Mouse (Mus musculus) hematopoietic multipotent progenitor cell, adult 10-12 weeks (in vitro differentiated cells): ENCODE data around the gene 9030612E09Rik. TPM values are rescaled to one million over a fixed set of nuclear protein-coding genes. Genes with fewer than 3 reads are reported as not detected.

ENCODE experiments used
- polyA plus RNA-seq: library from polyadenylated mRNA; stranded (reverse); fragments of >175 nt; gene quantifications from 2 replicates; pipeline ENCODE4 v1.2.3, GENCODE M21; 2012; ENCODE audit warnings: low replicate concordance

Gene 9030612E09Rik
- not detected in 2 replicates for polyA plus RNA-seq

DNA sequence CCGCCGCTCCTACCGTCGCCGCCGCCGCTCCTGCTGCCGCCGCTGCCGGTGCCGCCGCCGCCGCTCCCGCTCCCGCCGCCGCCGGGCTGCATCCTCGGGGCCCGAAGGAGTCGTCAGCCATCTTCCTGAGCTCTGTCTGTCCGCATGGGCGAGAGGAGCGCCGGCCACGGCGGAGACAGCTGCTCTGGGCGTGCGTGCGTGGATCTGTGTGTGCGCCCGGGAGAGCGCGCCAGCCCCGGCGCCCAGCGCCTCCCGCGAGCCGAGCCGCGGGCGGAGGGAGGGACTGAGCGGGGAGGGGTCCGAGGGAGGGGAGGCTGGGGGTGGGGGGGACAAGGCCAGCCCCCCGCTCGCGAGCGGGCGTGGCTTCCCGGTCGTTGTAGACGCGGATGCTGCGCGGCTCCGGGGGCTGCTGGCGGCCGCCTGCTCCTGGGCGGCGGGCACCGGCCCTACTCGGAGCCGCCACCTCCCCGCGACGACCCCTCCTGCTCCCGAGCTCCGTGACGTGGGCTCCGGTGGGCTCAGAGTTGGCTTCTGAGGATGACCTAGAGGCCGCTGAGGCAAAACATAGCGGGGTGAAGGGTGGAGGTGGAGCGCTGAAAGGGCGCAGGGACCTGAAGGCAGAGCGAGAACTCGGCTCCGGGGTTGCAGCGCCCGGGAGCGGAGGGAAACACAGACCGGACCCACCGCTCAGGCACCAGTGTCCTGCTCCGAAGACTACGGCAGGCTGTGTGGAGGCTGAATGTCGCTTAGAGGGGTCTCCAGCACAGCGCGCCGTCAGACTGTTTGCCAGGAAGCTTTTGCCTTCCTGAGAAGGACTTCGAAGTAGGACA is at the start of gene 9030612E09Rik, which contains the start of gene Sobp:
Gene 9030612E09Rik (plus strand): TSS at position 379 of the 830 bp plus-strand sequence.
Gene Sobp (minus strand): TSS at position 205 of the 830 bp plus-strand sequence.

DNA sequence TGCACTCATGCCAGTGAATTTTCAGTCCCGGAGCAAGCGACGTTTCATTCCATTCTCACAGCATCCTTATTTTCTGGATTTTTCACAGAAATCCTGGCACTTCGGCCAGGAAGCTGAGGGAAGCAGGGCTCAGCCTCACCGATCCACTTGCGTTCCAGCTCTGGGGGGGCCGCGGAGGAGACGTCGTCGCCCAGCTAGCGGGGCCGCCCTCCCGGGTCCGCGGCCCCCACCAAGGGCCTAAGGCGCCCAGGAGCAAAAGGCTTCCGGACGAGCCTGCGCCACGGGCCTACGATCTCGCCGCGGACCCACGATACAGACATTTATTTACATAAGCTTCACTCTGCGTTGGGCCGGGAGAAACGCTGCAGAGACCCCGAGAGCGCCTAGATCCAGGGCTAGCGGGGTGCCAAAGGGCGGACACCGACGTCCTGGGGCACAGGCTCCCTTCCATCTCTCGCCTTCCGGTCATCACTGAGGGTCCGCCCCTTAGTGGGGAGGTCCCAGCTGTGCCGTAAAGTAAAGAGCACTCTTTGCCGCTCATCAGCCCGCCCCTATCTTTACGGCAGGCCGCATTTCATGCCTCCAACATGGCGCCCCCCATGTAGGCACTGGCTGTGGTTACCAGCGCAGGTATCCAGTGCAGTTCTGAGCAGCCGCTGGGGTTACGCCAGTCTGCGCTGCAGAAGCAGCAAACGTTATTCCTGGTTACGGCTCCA is 46.6 kb downstream of the 9030612E09Rik start, which contains the start of gene Pdss2:
Gene Pdss2 (plus strand): TSS at position 577 of the 716 bp plus-strand sequence.

Other genes with a start within 250 kb of the 9030612E09Rik start
- gene Sobp, start 174 bp upstream of the 9030612E09Rik start, polyA plus RNA-seq = 0.03 and 0.08 TPM in 2 replicates
- 3.3 and 6.0 TPM in 2 replicates for gene Pdss2, start 46.8 kb downstream of the 9030612E09Rik start, polyA plus RNA-seq